13 mouse cellular contexts compared by ENCODE assay signal in the genomic region with DNA sequence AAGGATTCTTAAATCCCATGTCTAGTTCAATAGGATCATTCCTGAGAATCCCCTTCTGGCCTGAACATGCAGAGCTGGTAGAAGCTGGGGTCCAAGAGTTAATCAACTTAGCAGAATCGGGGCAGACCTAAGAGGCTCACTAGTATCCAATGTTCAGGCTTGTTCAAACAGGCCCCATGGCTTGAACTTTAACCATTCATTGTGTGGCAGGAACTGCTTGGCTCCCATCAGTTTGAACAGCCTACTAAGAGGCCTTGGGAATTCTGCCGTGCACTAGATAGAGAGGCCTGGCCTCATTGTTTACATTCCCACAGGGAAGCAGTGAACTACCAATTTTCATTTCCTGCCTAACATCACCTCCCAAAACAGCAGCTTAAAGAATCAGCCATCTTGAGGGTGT. TPM values are rescaled to one million over a fixed set of nuclear protein-coding genes. Genes with fewer than 3 reads are reported as not detected.
DNase-seq lines count a peak whose midpoint lies in the region; ATAC-seq and TF ChIP-seq lines count a peak whose summit lies in the region.
"Had no signal": no experiment of that assay in that cellular context is flagged by ENCODE, and none has a peak within 500 bp of the region (broad histone marks: within the 10 kb centered on the region; RNA-seq: fewer than 3 reads in every experiment).

No protein-coding gene starts in this region.

- TF ChIP-seq EP300 in lung, postnatal 0 days (IDR thresholded peaks at IDR 0.05): no peak

- H3K27me3 ChIP-seq in heart, embryonic 14.5 days (ENCODE audit: control insufficient read depth, insufficient read depth, low read length): no peaks in the 10 kb centered on the region
- no peaks in the 10 kb centered on the region for H3K27me3 ChIP-seq in lung, postnatal 0 days (replicated peaks; ENCODE audit: insufficient read depth, low read length)
- no peaks in the 10 kb centered on the region for H3K27me3 ChIP-seq in limb, embryonic 14.5 days (ENCODE audit: control insufficient read depth, insufficient read depth, low read length)
- no peaks in the 10 kb centered on the region for H3K27me3 ChIP-seq in stomach, embryonic 15.5 days (replicated peaks)

- TF ChIP-seq CTCF in lung, postnatal 0 days (IDR thresholded peaks at IDR 0.05): no peak

- peak overlapping the region; percentile 41 to 45; a peak in 3 of 4 replicates for H3K27ac ChIP-seq in heart, embryonic 14.5 days (replicated peaks in 1 of 2; ENCODE audit: control insufficient read depth in 1 of 2, insufficient read depth in 1 of 2, low read depth in 2 of 2, low read length in 2 of 2)
- H3K27ac ChIP-seq in lung, postnatal 0 days (ENCODE audit: low read length): 0 out of 2 replicates have a peak overlapping the region, but pooled peaks have one; percentile 32
- H3K27ac ChIP-seq in limb, embryonic 14.5 days (replicated peaks; ENCODE audit: low read depth, low read length): peak overlapping the region; percentile 27; the same call in 1 of the 2 replicates
- peak overlapping the region; percentile 67 for H3K27ac ChIP-seq in stomach, embryonic 15.5 days

- no peak for TF ChIP-seq POLR2A in limb, embryonic 14.5 days (IDR thresholded peaks at IDR 0.05; ENCODE audit: borderline replicate concordance, extremely low read depth, insufficient read depth, insufficient read length)

- WGBS in heart, embryonic 14.5 days: 18% methylated on average over 2 of the region's 2 CpGs
- WGBS in lung, postnatal 0 days: 18% methylated on average over 2 of the region's 2 CpGs
- WGBS in limb, embryonic 14.5 days: 27% methylated on average over 2 of the region's 2 CpGs
- 13% methylated on average over 2 of the region's 2 CpGs for WGBS in stomach, embryonic 15.5 days

- H3K4me1 ChIP-seq in heart, embryonic 14.5 days (ENCODE audit: control insufficient read depth in 2 of 2, insufficient read depth in 2 of 2, low read length in 2 of 2): peaks cover 32 to 76% of the 10 kb centered on the region in 2 experiments
- H3K4me1 ChIP-seq in lung, postnatal 0 days (ENCODE audit: insufficient read depth, low read depth, low read length): peaks cover 43% of the 10 kb centered on the region
- peaks cover 33% of the 10 kb centered on the region for H3K4me1 ChIP-seq in limb, embryonic 14.5 days (ENCODE audit: control insufficient read depth, insufficient read depth, low read length)
- peaks cover 44% of the 10 kb centered on the region for H3K4me1 ChIP-seq in stomach, embryonic 15.5 days

- no peaks in the 10 kb centered on the region for H3K36me3 ChIP-seq in heart, embryonic 14.5 days (ENCODE audit: control insufficient read depth, insufficient read depth, low read length)
- H3K36me3 ChIP-seq in lung, postnatal 0 days (ENCODE audit: insufficient read depth, low read length): no peaks in the 10 kb centered on the region
- no peaks in the 10 kb centered on the region for H3K36me3 ChIP-seq in limb, embryonic 14.5 days (ENCODE audit: control insufficient read depth, insufficient read depth, low read length)
- H3K36me3 ChIP-seq in stomach, embryonic 15.5 days: no peaks in the 10 kb centered on the region

- no peaks in the 10 kb centered on the region for H3K9me3 ChIP-seq in heart, embryonic 14.5 days (ENCODE audit: control insufficient read depth, low read length)
- no peaks in the 10 kb centered on the region for H3K9me3 ChIP-seq in lung, postnatal 0 days (ENCODE audit: low read length)
- no peaks in the 10 kb centered on the region for H3K9me3 ChIP-seq in limb, embryonic 14.5 days (ENCODE audit: control insufficient read depth, low read length)
- H3K9me3 ChIP-seq in stomach, embryonic 15.5 days: no peaks in the 10 kb centered on the region

- no peak overlapping the region for H3K9ac ChIP-seq in heart, embryonic 14.5 days (ENCODE audit: low read length)
- H3K9ac ChIP-seq in lung, postnatal 0 days (replicated peaks; ENCODE audit: low read depth): no peak overlapping the region
- no peak overlapping the region for H3K9ac ChIP-seq in limb, embryonic 14.5 days (ENCODE audit: low read depth, low read length, severe bottlenecking)
- no peak overlapping the region for H3K9ac ChIP-seq in stomach, embryonic 15.5 days

- ATAC-seq in heart, embryonic 14.5 days (ENCODE audit: insufficient number of reproducible peaks, insufficient read depth, low FRiP score, low read depth): no peak
- peak; percentile 35; the same call in 1 of the 2 replicates for ATAC-seq in lung, postnatal 0 days
- no peak for ATAC-seq in limb, embryonic 14.5 days (ENCODE audit: low FRiP score, low read depth)
- ATAC-seq in stomach, embryonic 15.5 days (ENCODE audit: insufficient read depth, low FRiP score, low read depth): peak; percentile 76
- ATAC-seq in megakaryocyte-erythroid progenitor cell, adult 5-6 weeks (replicated peaks; ENCODE audit: low FRiP score, low TSS enrichment, poor library complexity, severe bottlenecking): no peak

- DNase-seq in heart, postnatal 4 days: no peak
- DNase-seq in lung, postnatal 0 days (ENCODE audit: low spot score): no peak
- no peak for DNase-seq in lung, postnatal 14 days
- no peak for DNase-seq in limb, embryonic 14.5 days (ENCODE audit: low spot score)
- no peak for DNase-seq in cerebellum, postnatal 10 days
- DNase-seq: gastrocnemius, postnatal 14 days; kidney, adult 18-20 months; lung, postnatal 36 days; thymus, adult 2 months had no signal

- H3K4me2 ChIP-seq in heart, embryonic 14.5 days (ENCODE audit: low read length): no peak overlapping the region
- H3K4me2 ChIP-seq in lung, postnatal 0 days (replicated peaks; ENCODE audit: low read depth, low read length): no peak overlapping the region
- no peak overlapping the region for H3K4me2 ChIP-seq in limb, embryonic 14.5 days (replicated peaks; ENCODE audit: low read depth, low read length, severe bottlenecking)
- peak overlapping the region; percentile 9; the same call in 1 of the 2 replicates for H3K4me2 ChIP-seq in stomach, embryonic 15.5 days

- H3K4me3 ChIP-seq in heart, embryonic 14.5 days (ENCODE audit: control insufficient read depth in 1 of 2, insufficient read depth in 1 of 2, low read depth in 1 of 2, low read length in 2 of 2): no peak overlapping the region
- H3K4me3 ChIP-seq in lung, postnatal 0 days (ENCODE audit: low read depth, low read length): no peak overlapping the region
- H3K4me3 ChIP-seq in limb, embryonic 14.5 days (replicated peaks; ENCODE audit: low read length): no peak overlapping the region
- no peak overlapping the region for H3K4me3 ChIP-seq in stomach, embryonic 15.5 days (replicated peaks)
- H3K4me3 ChIP-seq: erythroblast, embryonic 14.5 days had no signal

RNA-seq across cellular contexts. Expression of a gene that starts 12.8 kb away (rescaled TPM):
- 17.8 and 18.4 TPM in 2 replicates for polyA plus RNA-seq in heart, embryonic 14.5 days (2014; fragmentation: Nextera tagmentation; extraction: Ambion mirVana)
- 10 to 100 TPM; 69.6 to 69.9 TPM for total RNA-seq in heart, postnatal 4 days (2021)
- 10.3 and 11.6 TPM in 2 replicates for polyA plus RNA-seq in lung, postnatal 0 days (2015; fragmentation: Nextera tagmentation; extraction: Ambion mirVana)
- 46.4 and 46.9 TPM in 2 replicates for polyA plus RNA-seq in limb, embryonic 14.5 days (2012; rRNA removed)
- 24.7 and 26.9 TPM in 2 replicates for polyA plus RNA-seq in limb, embryonic 14.5 days (2014; fragmentation: Nextera tagmentation; extraction: Ambion mirVana)
- 25.6 and 27.4 TPM in 2 replicates for polyA plus RNA-seq in stomach, embryonic 15.5 days (2015; fragmentation: Nextera tagmentation; extraction: Ambion mirVana)
- total RNA-seq in megakaryocyte-erythroid progenitor cell, adult 5-6 weeks (2014; fragmentation: Nextera tagmentation): 138 and 152 TPM in 2 replicates
- 50.4 and 67.2 TPM in 2 replicates for total RNA-seq in megakaryocyte-erythroid progenitor cell, adult 5-6 weeks (2017)

Comparison
In these comparisons a context has a peak if more than half of its experiments do, and no peak if none do; other contexts are left out.
1. ATAC-seq: peak in lung, postnatal 0 days (single experiment) and stomach, embryonic 15.5 days (single experiment); none in heart, embryonic 14.5 days (single experiment), limb, embryonic 14.5 days (single experiment) and megakaryocyte-erythroid progenitor cell, adult 5-6 weeks (single experiment).
2. Peak in every context shown above with its lines, with median percentiles within 50 percentile points of each other: H3K27ac ChIP-seq.